Mouse (Mus musculus) ES-Bruce4 (cell line): ENCODE results near the gene Mrpl11. TPM values are rescaled to one million over a fixed set of nuclear protein-coding genes. Genes with fewer than 3 reads are reported as not detected.

Experiments used
- H3K27ac ChIP-seq: 2 replicates; pipeline ENCODE4 v1.5.1; 2012; ENCODE audit warnings: low read length, inconsistent platforms; ENCODE audit not compliant: insufficient read depth
- H3K27me3 ChIP-seq: 2 replicates; pipeline ENCODE4 v1.6.1; 2012; ENCODE audit warnings: mild to moderate bottlenecking, low read length, inconsistent platforms; ENCODE audit not compliant: control insufficient read depth, poor library complexity, insufficient read depth, severe bottlenecking
- H3K36me3 ChIP-seq: 2 replicates; pipeline ENCODE4 v1.6.1; 2012; ENCODE audit warnings: inconsistent platforms, mild to moderate bottlenecking, low read length, moderate library complexity; ENCODE audit not compliant: control insufficient read depth, poor library complexity, insufficient read depth, severe bottlenecking
- H3K4me1 ChIP-seq: one replicate; pipeline ENCODE4 v1.8.1; 2011; ENCODE audit warnings: low read length; ENCODE audit not compliant: control insufficient read depth, insufficient read depth
- H3K4me3 ChIP-seq: 2 replicates; pipeline ENCODE4 v1.5.1; 2011; ENCODE audit warnings: low read depth, mild to moderate bottlenecking, low read length
- H3K9ac ChIP-seq: 2 replicates; pipeline ENCODE4 v1.6.1; 2012; ENCODE audit warnings: low read depth, mild to moderate bottlenecking, inconsistent platforms; ENCODE audit not compliant: poor library complexity, severe bottlenecking
- H3K9me3 ChIP-seq: replicated peaks from 2 replicates; pipeline ENCODE4 v1.6.1; 2012; ENCODE audit warnings: mild to moderate bottlenecking, low read length, inconsistent platforms; ENCODE audit not compliant: control insufficient read depth, poor library complexity, insufficient read depth, severe bottlenecking
- CTCF ChIP-seq: IDR thresholded peaks from one replicate; pipeline ENCODE4 v1.8.1; 2011; ENCODE audit warnings: low read depth, low read length
- EP300 ChIP-seq: IDR thresholded peaks from 2 replicates; pipeline ENCODE4 v1.6.1; 2011; ENCODE audit warnings: low read depth, low read length; ENCODE audit not compliant: insufficient read depth
- POLR2A ChIP-seq: IDR thresholded peaks from one replicate; pipeline ENCODE4 v1.8.1; 2011; ENCODE audit warnings: low read length; ENCODE audit not compliant: insufficient read depth
- polyA plus RNA-seq: library from polyadenylated mRNA; stranded (reverse); fragments of >200 nt; gene quantifications from 2 replicates; pipeline ENCODE4 v1.2.4, GENCODE M21; 2011; ENCODE audit warnings: low read depth; ENCODE audit not compliant: missing spikeins, insufficient read depth, insufficient read length

The Mrpl11 gene
- polyA plus RNA-seq: 126 and 135 TPM in 2 replicates

GRCm38 (mm10) chr19:4961928-4962601 lies at the start of gene Mrpl11:
Gene Mrpl11, plus strand, starts transcription at chr19:4962147.
- Histone ChIP-seq H3K9ac (peak within 1 kb of the TSS; percentile 86), H3K27me3 (no peaks in the 10 kb centered on the region), H3K4me1 (no peaks in the 10 kb centered on the region), H3K9me3 (peaks cover 4% of the 10 kb centered on the region; the same call in 1 of the 2 replicates), H3K36me3 (peaks cover 7% of the 10 kb centered on the region), H3K27ac (no peak within 1 kb of the TSS), H3K4me3 (peak within 1 kb of the TSS; percentile 93)
- TF ChIP-seq EP300 (no peak), CTCF (peak; percentile 88), POLR2A (no peak)

GRCm38 (mm10) chr19:4915924-4916603 lies 45.9 kb upstream of the Mrpl11 start:
- Histone ChIP-seq H3K27ac (no peak overlapping the region), H3K36me3 (peaks cover 63% of the 10 kb centered on the region), H3K9me3 (no peaks in the 10 kb centered on the region), H3K4me3 (no peak overlapping the region), H3K4me1 (peaks cover 2% of the 10 kb centered on the region), H3K9ac (no peak overlapping the region), H3K27me3 (no peaks in the 10 kb centered on the region)
- TF ChIP-seq CTCF (no peak), POLR2A (no peak), EP300 (no peak)

GRCm38 (mm10) chr19:4916827-4917226 lies 45.1 kb upstream of the Mrpl11 start:
- H3K27ac ChIP-seq: no peak overlapping the region
- H3K36me3 ChIP-seq: peaks cover 68% of the 10 kb centered on the region
- TF ChIP-seq POLR2A (no peak), CTCF (no peak), EP300 (no peak)
- no peak overlapping the region for H3K4me3 ChIP-seq
- H3K9me3 ChIP-seq: no peaks in the 10 kb centered on the region
- H3K4me1 ChIP-seq: peaks cover 2% of the 10 kb centered on the region
- no peak overlapping the region for H3K9ac ChIP-seq
- no peaks in the 10 kb centered on the region for H3K27me3 ChIP-seq

- Histone ChIP-seq H3K9ac (no peak overlapping the region), H3K4me1 (peaks cover 2% of the 10 kb centered on the region), H3K27ac (no peak overlapping the region), H3K4me3 (no peak overlapping the region), H3K9me3 (no peaks in the 10 kb centered on the region), H3K27me3 (no peaks in the 10 kb centered on the region), H3K36me3 (peaks cover 56% of the 10 kb centered on the region)
- no peak for TF ChIP-seq CTCF
- TF ChIP-seq EP300: no peak
- no peak for TF ChIP-seq POLR2A
These were observed 42.3 kb upstream of the Mrpl11 start for GRCm38 (mm10) chr19:4919652-4920051.

- no peaks in the 10 kb centered on the region for H3K9me3 ChIP-seq
- H3K4me1 ChIP-seq: no peaks in the 10 kb centered on the region
- H3K27me3 ChIP-seq: no peaks in the 10 kb centered on the region
- H3K27ac ChIP-seq: no peak overlapping the region
- no peak overlapping the region for H3K4me3 ChIP-seq
- peaks cover 30% of the 10 kb centered on the region for H3K36me3 ChIP-seq
- no peak overlapping the region for H3K9ac ChIP-seq
- TF ChIP-seq POLR2A: no peak
- no peak for TF ChIP-seq CTCF
- no peak for TF ChIP-seq EP300
These were observed 36.7 kb upstream of the Mrpl11 start for GRCm38 (mm10) chr19:4925121-4925860.
